Mouse (Mus musculus): Measurements from ENCODE around the gene Ptafr.
A peak's percentile ranks its signal among the peaks of the same experiment; 100 is the strongest.

Ptafr gene

GRCm38 (mm10) chr4:132618850-132619375, 55.0 kb downstream of the Ptafr start:
- no peak for DNase-seq

- DNase-seq = no peak
Measured at GRCm38 (mm10) chr4:132620134-132620533, 56.3 kb downstream of the Ptafr start.

GRCm38 (mm10) chr4:132621287-132622068, 57.6 kb downstream of the Ptafr start:
- DNase-seq = no peak

- DNase-seq = peak; percentile 14
Measured at GRCm38 (mm10) chr4:132624034-132624657, 60.3 kb downstream of the Ptafr start.

- peak; percentile 34 for DNase-seq
Measured at GRCm38 (mm10) chr4:132628830-132629229, 65.0 kb downstream of the Ptafr start.
